Mouse (Mus musculus) forebrain, embryonic 14.5 days (tissue): ENCODE results near the gene Plscr4. TPM values are rescaled to one million over a fixed set of nuclear protein-coding genes. Genes with fewer than 3 reads are reported as not detected.

ENCODE experiments used
- ATAC-seq: fragments of 200-750 bp; cut with Nextera tagmentation; 2 replicates; pipeline ENCODE4 v1.8.0; 2017; ENCODE audit warnings: mild to moderate bottlenecking, moderate library complexity
- DNase-seq: peaks from one replicate; pipeline ENCODE4 v3.0.0-alpha.2; 2015; ENCODE audit warnings: low spot score
- H3K27ac ChIP-seq: fragments of 300-500 bp; sonication (generic); 2 replicates; pipeline ENCODE4 v1.5.1; 2014; ENCODE audit warnings: low read depth, mild to moderate bottlenecking, control low read depth, low read length, moderate library complexity
- H3K27me3 ChIP-seq: fragments of 300-500 bp; sonication (generic); replicated peaks from 2 replicates; pipeline ENCODE4 v1.6.1; 2014; ENCODE audit warnings: low read length, control low read depth, mixed read lengths; ENCODE audit not compliant: control insufficient read depth, insufficient read depth
- H3K36me3 ChIP-seq: fragments of 300-500 bp; sonication (generic); 2 replicates; pipeline ENCODE4 v1.6.1; 2014; ENCODE audit warnings: low read length, control low read depth; ENCODE audit not compliant: control insufficient read depth, insufficient read depth
- H3K4me1 ChIP-seq: fragments of 300-500 bp; sonication (generic); 2 replicates; pipeline ENCODE4 v1.6.1; 2014; ENCODE audit warnings: antibody characterized with exemption, low read length, control low read depth; ENCODE audit not compliant: control insufficient read depth, insufficient read depth
- H3K4me2 ChIP-seq: fragments of 300-500 bp; sonication (generic); 2 replicates; pipeline ENCODE4 v1.6.1; 2014; ENCODE audit warnings: mild to moderate bottlenecking, control low read depth, low read length
- H3K4me3 ChIP-seq: fragments of 300-500 bp; sonication (generic); 2 replicates; pipeline ENCODE4 v1.5.1; 2014; ENCODE audit warnings: low read depth, low read length, control low read depth
- H3K9ac ChIP-seq: fragments of 300-500 bp; sonication (generic); 2 replicates; pipeline ENCODE4 v1.6.1; 2014; ENCODE audit warnings: mild to moderate bottlenecking, low read length, control low read depth, moderate library complexity
- H3K9me3 ChIP-seq: fragments of 300-500 bp; sonication (generic); replicated peaks from 2 replicates; pipeline ENCODE4 v1.6.1; 2016; ENCODE audit warnings: low read length, control low read depth, mixed read lengths; ENCODE audit not compliant: control insufficient read depth
- WGBS: fragments of 180-500 bp; shearing (Covaris S2); extraction: QIAGEN DNeasy Blood & Tissue Kit; methylation state at CpG from one replicate; pipeline ENCODE4 v1.1.7; 2014; 5-methylcytosine and 5-hydroxymethylcytosine counted together
- polyA plus RNA-seq: library from polyadenylated mRNA; unstranded; fragments of >200 nt; fragmentation: Nextera tagmentation; extraction: Ambion mirVana; gene quantifications from 2 replicates; pipeline ENCODE4 v1.2.1, GENCODE M21; 2014

The Plscr4 gene
- polyA plus RNA-seq, 1 experiment from 2014 or later, result 1.1 TPM

GRCm38 (mm10) chr9:92458418-92458817, 1.2 kb downstream of the Plscr4 start:
- Histone ChIP-seq H3K36me3 (no peaks in the 10 kb centered on the region), H3K27ac (no peak overlapping the region), H3K27me3 (no peaks in the 10 kb centered on the region), H3K9ac (no peak overlapping the region), H3K4me3 (no peak overlapping the region), H3K4me2 (peak overlapping the region; percentile 84), H3K9me3 (no peaks in the 10 kb centered on the region), H3K4me1 (peaks cover 2% of the 10 kb centered on the region; the same call in 1 of the 2 replicates)
- no peak for ATAC-seq
- 92% methylated on average over 2 of the region's 2 CpGs for WGBS
- no peak for DNase-seq

GRCm38 (mm10) chr9:92467724-92468123, 10.6 kb downstream of the Plscr4 start:
- 73% methylated on average over 4 of the region's 4 CpGs for WGBS
- H3K4me3 ChIP-seq, result no peak overlapping the region
- no peak overlapping the region for H3K9ac ChIP-seq
- no peak overlapping the region for H3K4me2 ChIP-seq
- ATAC-seq (no peak), DNase-seq (no peak)
- no peaks in the 10 kb centered on the region for H3K4me1 ChIP-seq
- H3K9me3 ChIP-seq, result no peaks in the 10 kb centered on the region
- H3K27me3 ChIP-seq, result no peaks in the 10 kb centered on the region
- H3K36me3 ChIP-seq, result no peaks in the 10 kb centered on the region
- H3K27ac ChIP-seq, result no peak overlapping the region

- H3K4me1 ChIP-seq, result no peaks in the 10 kb centered on the region
- H3K27ac ChIP-seq, result no peak overlapping the region
- no peak for DNase-seq
- H3K27me3 ChIP-seq, result no peaks in the 10 kb centered on the region
- H3K4me3 ChIP-seq, result no peak overlapping the region
- no peak overlapping the region for H3K4me2 ChIP-seq
- WGBS, result 45% methylated on average over 5 of the region's 5 CpGs
- no peak overlapping the region for H3K9ac ChIP-seq
- H3K36me3 ChIP-seq, result no peaks in the 10 kb centered on the region
- H3K9me3 ChIP-seq, result no peaks in the 10 kb centered on the region
- no peak for ATAC-seq
Observed at GRCm38 (mm10) chr9:92472256-92472855, 15.2 kb downstream of the Plscr4 start.

- no peak overlapping the region for H3K27ac ChIP-seq
- WGBS, result 91% methylated on average over 2 of the region's 2 CpGs
Observed at GRCm38 (mm10) chr9:92473178-92473577, 16.0 kb downstream of the Plscr4 start.

GRCm38 (mm10) chr9:92474244-92474643, 17.1 kb downstream of the Plscr4 start:
- 97% methylated on average over 1 of the region's 1 CpGs for WGBS
- DNase-seq (no peak), ATAC-seq (no peak)
- Histone ChIP-seq H3K27me3 (no peaks in the 10 kb centered on the region), H3K27ac (no peak overlapping the region), H3K9ac (no peak overlapping the region), H3K36me3 (no peaks in the 10 kb centered on the region), H3K4me3 (no peak overlapping the region), H3K4me2 (no peak overlapping the region), H3K9me3 (no peaks in the 10 kb centered on the region), H3K4me1 (no peaks in the 10 kb centered on the region)

More at GRCm38 (mm10) chr9:92473178-92473577, 16.0 kb downstream of the Plscr4 start:
- no peak overlapping the region for H3K9ac ChIP-seq
- H3K36me3 ChIP-seq, result no peaks in the 10 kb centered on the region
- no peak overlapping the region for H3K4me3 ChIP-seq
- DNase-seq (no peak), ATAC-seq (no peak)
- no peaks in the 10 kb centered on the region for H3K27me3 ChIP-seq
- H3K9me3 ChIP-seq, result no peaks in the 10 kb centered on the region
- no peaks in the 10 kb centered on the region for H3K4me1 ChIP-seq
- H3K4me2 ChIP-seq, result no peak overlapping the region

- H3K9me3 ChIP-seq, result no peaks in the 10 kb centered on the region
- ATAC-seq, result no peak
- no peaks in the 10 kb centered on the region for H3K27me3 ChIP-seq
- no peak for DNase-seq
- H3K4me3 ChIP-seq, result no peak overlapping the region
- no peaks in the 10 kb centered on the region for H3K4me1 ChIP-seq
- H3K36me3 ChIP-seq, result no peaks in the 10 kb centered on the region
- WGBS, result 87% methylated on average over 2 of the region's 2 CpGs
- no peak overlapping the region for H3K9ac ChIP-seq
- H3K4me2 ChIP-seq, result no peak overlapping the region
- H3K27ac ChIP-seq, result no peak overlapping the region
Observed at GRCm38 (mm10) chr9:92481663-92482062, 24.5 kb downstream of the Plscr4 start.

GRCm38 (mm10) chr9:92482551-92482950, 25.4 kb downstream of the Plscr4 start:
- Histone ChIP-seq H3K9me3 (no peaks in the 10 kb centered on the region), H3K27ac (no peak overlapping the region), H3K27me3 (no peaks in the 10 kb centered on the region), H3K4me2 (no peak overlapping the region), H3K4me3 (no peak overlapping the region), H3K4me1 (no peaks in the 10 kb centered on the region), H3K36me3 (no peaks in the 10 kb centered on the region), H3K9ac (no peak overlapping the region)
- ATAC-seq (no peak), DNase-seq (no peak)
- 89% methylated on average over 4 of the region's 4 CpGs for WGBS

- WGBS, result 92% methylated on average over 7 of the region's 7 CpGs
- no peaks in the 10 kb centered on the region for H3K36me3 ChIP-seq
- no peaks in the 10 kb centered on the region for H3K4me1 ChIP-seq
- H3K4me3 ChIP-seq, result no peak overlapping the region
- no peaks in the 10 kb centered on the region for H3K9me3 ChIP-seq
- H3K27ac ChIP-seq, result no peak overlapping the region
- no peak overlapping the region for H3K9ac ChIP-seq
- DNase-seq, result no peak
- H3K27me3 ChIP-seq, result no peaks in the 10 kb centered on the region
- ATAC-seq, result no peak
- no peak overlapping the region for H3K4me2 ChIP-seq
Observed at GRCm38 (mm10) chr9:92484710-92485267, 27.6 kb downstream of the Plscr4 start.

- WGBS, result 83% methylated on average over 7 of the region's 7 CpGs
- no peak for ATAC-seq
- Histone ChIP-seq H3K4me1 (no peaks in the 10 kb centered on the region), H3K27ac (no peak overlapping the region), H3K36me3 (no peaks in the 10 kb centered on the region), H3K9ac (no peak overlapping the region), H3K4me2 (no peak overlapping the region), H3K4me3 (no peak overlapping the region), H3K9me3 (no peaks in the 10 kb centered on the region), H3K27me3 (no peaks in the 10 kb centered on the region)
- no peak for DNase-seq
Observed at GRCm38 (mm10) chr9:92489857-92490256, 32.7 kb downstream of the Plscr4 start.
